Mouse (Mus musculus): ENCODE data around the gene Gm10147.
"Not testable (repeated sequence)": the region's sequence is repeated elsewhere in the genome, so short reads cannot be mapped to it uniquely, and the experiment has no call there.

The Gm10147 gene

DNA sequence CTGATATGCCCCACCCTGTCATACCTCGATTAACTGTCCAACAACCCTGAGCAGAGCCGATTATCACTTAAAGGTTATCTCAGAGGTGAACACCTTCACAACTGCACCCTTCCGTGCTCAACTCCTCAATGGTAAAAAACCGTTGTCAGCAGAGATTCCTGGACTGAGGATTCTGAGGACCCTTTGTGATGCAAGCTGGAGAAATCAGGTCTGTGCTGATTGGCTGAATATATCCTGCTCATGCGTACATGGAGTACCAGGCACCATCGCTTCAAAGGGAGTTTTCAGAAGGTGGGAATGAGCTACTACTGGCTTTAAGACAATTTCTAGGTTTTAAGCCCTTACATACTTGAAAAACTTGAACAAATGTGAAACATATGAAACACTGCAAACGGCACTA is at the start of gene Gm10147:
Gene Gm10147, minus strand, starts transcription at position 101 of the 400 bp plus-strand sequence.
- DNase-seq: not testable (repeated sequence)
